Mouse (Mus musculus) heart, embryonic 11.5 days (tissue): ENCODE results near the gene Matn3. TPM values are rescaled to one million over a fixed set of nuclear protein-coding genes. Genes with fewer than 3 reads are reported as not detected.

Experiments used
- polyA plus RNA-seq: library from polyadenylated mRNA; unstranded; fragments of >200 nt; fragmentation: Nextera tagmentation; extraction: Ambion mirVana; gene quantifications from 2 replicates; pipeline ENCODE4 v1.2.1, GENCODE M21; 2014

Matn3 gene
- polyA plus RNA-seq, 1 experiment from 2014 or later, result 0.67 TPM

Other genes starting within 250 kb of the Matn3 start
- gene Sdc1, start 176.6 kb upstream of the Matn3 start, polyA plus RNA-seq, result 28.5 and 37.3 TPM in 2 replicates
- gene Laptm4a, start 26.3 kb upstream of the Matn3 start, polyA plus RNA-seq, result 125 and 268 TPM in 2 replicates
- gene Wdr35, start 26.0 kb downstream of the Matn3 start, polyA plus RNA-seq, result 12.5 and 14.5 TPM in 2 replicates
- gene Ttc32, start 82.1 kb downstream of the Matn3 start, polyA plus RNA-seq, result 13.2 and 13.7 TPM in 2 replicates